Mouse (Mus musculus) forebrain, embryonic 16.5 days (tissue): ENCODE results near the gene Abcb11. TPM values are rescaled to one million over a fixed set of nuclear protein-coding genes. Genes with fewer than 3 reads are reported as not detected.

Experiments
- ATAC-seq: fragments of 200-750 bp; cut with Nextera tagmentation; 2 replicates; pipeline ENCODE4 v1.8.0; 2017; ENCODE audit warnings: mild to moderate bottlenecking, moderate library complexity
- H3K27ac ChIP-seq: fragments of 300-500 bp; sonication (generic); 2 replicates; pipeline ENCODE4 v1.5.1; 2014; ENCODE audit warnings: low read length, control low read depth
- H3K27me3 ChIP-seq: fragments of 300-500 bp; sonication (generic); replicated peaks from 2 replicates; pipeline ENCODE4 v1.6.1; 2014; ENCODE audit warnings: low read length; ENCODE audit not compliant: control insufficient read depth, insufficient read depth
- H3K36me3 ChIP-seq: fragments of 300-500 bp; sonication (generic); 2 replicates; pipeline ENCODE4 v1.6.1; 2014; ENCODE audit not compliant: control insufficient read depth, insufficient read depth
- H3K4me1 ChIP-seq: fragments of 300-500 bp; sonication (generic); replicated peaks from 2 replicates; pipeline ENCODE4 v1.6.1; 2014; ENCODE audit warnings: low read length; ENCODE audit not compliant: control insufficient read depth, insufficient read depth
- H3K4me2 ChIP-seq: fragments of 300-500 bp; sonication (generic); 2 replicates; pipeline ENCODE4 v1.6.1; 2014; ENCODE audit warnings: mild to moderate bottlenecking, low read length, control low read depth
- H3K4me3 ChIP-seq: fragments of 300-500 bp; sonication (generic); replicated peaks from 2 replicates; pipeline ENCODE4 v1.5.1; 2014; ENCODE audit warnings: mild to moderate bottlenecking, low read length, control low read depth
- H3K9ac ChIP-seq: fragments of 300-500 bp; sonication (generic); replicated peaks from 2 replicates; pipeline ENCODE4 v1.6.1; 2014; ENCODE audit warnings: low read depth, low read length, control low read depth
- H3K9me3 ChIP-seq: fragments of 300-500 bp; sonication (generic); 2 replicates; pipeline ENCODE4 v1.6.1; 2016; ENCODE audit warnings: low read length; ENCODE audit not compliant: control insufficient read depth
- WGBS: fragments of 180-500 bp; shearing (Covaris S2); extraction: QIAGEN DNeasy Blood & Tissue Kit; methylation state at CpG from one replicate; pipeline ENCODE4 v1.1.7; 2014; 5-methylcytosine and 5-hydroxymethylcytosine counted together
- polyA plus RNA-seq: library from polyadenylated mRNA; unstranded; fragments of >200 nt; fragmentation: Nextera tagmentation; extraction: Ambion mirVana; gene quantifications from 2 replicates; pipeline ENCODE4 v1.2.1, GENCODE M21; 2015

The Abcb11 gene
- polyA plus RNA-seq, 1 experiment from 2014 or later, result 0.39 TPM

DNA sequence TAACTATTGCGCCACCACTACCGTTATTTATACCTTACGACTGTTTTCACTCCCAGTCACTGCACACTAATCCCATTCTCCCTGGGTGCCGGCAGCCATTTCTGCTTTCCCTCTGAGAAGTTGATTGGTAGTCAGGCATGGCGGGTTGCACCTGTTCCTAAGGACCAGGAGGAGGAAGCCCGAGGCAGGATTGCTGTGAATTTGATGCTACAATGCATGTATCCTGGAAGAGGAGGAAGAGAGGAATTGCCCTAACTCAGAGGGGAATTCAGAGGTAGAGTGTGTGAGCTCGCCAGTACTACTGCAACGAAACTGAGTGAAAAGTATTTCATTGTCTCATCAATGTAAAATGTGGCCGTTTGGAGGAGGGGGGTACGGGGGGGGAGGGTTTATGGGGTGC is 129.8 kb downstream of the Abcb11 start:
- H3K9me3 ChIP-seq, result no peaks in the 10 kb centered on the region
- H3K4me2 ChIP-seq, result no peak overlapping the region
- no peak overlapping the region for H3K4me3 ChIP-seq
- no peak for ATAC-seq
- 65% methylated on average over 10 of the region's 10 CpGs for WGBS
- no peaks in the 10 kb centered on the region for H3K27me3 ChIP-seq
- H3K9ac ChIP-seq, result no peak overlapping the region
- no peaks in the 10 kb centered on the region for H3K4me1 ChIP-seq
- H3K27ac ChIP-seq, result no peak overlapping the region
- H3K36me3 ChIP-seq, result no peaks in the 10 kb centered on the region

DNA sequence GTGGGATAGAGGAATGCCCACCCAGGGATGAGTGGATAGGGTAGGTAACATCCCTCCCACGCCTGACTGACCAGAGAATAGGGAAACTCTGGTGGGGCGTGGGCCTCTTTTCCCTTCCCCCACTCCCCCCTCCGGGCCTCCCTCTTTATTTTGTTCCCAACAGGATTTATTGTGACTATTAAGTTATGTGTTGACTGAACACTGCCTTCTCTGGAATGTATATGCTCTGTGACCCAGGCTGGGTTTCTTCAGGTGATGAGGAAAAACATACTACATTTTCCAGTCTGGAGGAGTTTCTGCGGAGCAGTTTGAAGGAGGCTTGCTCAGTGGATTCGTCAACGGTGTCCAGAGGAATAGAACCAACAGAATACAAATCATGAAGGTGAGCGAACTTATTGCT is 131.6 kb downstream of the Abcb11 start, which contains the start of gene G6pc2:
Gene G6pc2, plus strand, starts transcription at position 301 of the 400 bp plus-strand sequence.
- no peak for ATAC-seq
- WGBS, result 83% methylated on average over 7 of the region's 7 CpGs
- no peak within 1 kb of the TSS for H3K4me2 ChIP-seq

DNA sequence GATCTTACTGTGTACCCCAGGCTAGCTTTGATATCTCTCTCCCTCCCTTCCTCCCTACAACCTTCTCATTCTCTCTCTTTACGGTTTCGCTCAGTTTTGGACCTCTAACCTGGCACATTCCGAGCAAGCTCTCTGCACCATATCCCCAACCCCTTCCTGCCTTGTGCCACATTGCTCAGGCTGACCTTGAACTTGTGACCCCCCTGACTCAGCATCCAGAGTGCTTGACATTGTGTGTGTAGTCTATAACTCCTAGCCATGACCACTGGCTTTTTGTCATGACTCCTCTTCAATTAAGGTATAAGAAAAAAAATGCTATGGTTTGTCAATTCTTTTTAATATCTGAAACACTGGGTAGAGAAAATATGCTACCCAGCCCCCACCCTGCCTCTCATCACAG is 132.7 kb downstream of the Abcb11 start:
- Histone ChIP-seq H3K27me3 (no peaks in the 10 kb centered on the region), H3K9ac (no peak overlapping the region), H3K4me1 (peaks cover 9% of the 10 kb centered on the region; the same call in 1 of the 2 replicates), H3K9me3 (no peaks in the 10 kb centered on the region), H3K27ac (no peak overlapping the region), H3K4me3 (no peak overlapping the region), H3K36me3 (no peaks in the 10 kb centered on the region), H3K4me2 (no peak overlapping the region)
- ATAC-seq, result no peak
- 94% methylated on average over 3 of the region's 3 CpGs for WGBS

More for the DNA sequence above, 131.6 kb downstream of the Abcb11 start, which contains the start of gene G6pc2:
- Histone ChIP-seq H3K27ac (no peak within 1 kb of the TSS), H3K4me1 (no peaks in the 10 kb centered on the region; the same call in 1 of the 2 replicates), H3K36me3 (no peaks in the 10 kb centered on the region), H3K27me3 (no peaks in the 10 kb centered on the region), H3K4me3 (no peak within 1 kb of the TSS), H3K9me3 (no peaks in the 10 kb centered on the region), H3K9ac (no peak within 1 kb of the TSS)

DNA sequence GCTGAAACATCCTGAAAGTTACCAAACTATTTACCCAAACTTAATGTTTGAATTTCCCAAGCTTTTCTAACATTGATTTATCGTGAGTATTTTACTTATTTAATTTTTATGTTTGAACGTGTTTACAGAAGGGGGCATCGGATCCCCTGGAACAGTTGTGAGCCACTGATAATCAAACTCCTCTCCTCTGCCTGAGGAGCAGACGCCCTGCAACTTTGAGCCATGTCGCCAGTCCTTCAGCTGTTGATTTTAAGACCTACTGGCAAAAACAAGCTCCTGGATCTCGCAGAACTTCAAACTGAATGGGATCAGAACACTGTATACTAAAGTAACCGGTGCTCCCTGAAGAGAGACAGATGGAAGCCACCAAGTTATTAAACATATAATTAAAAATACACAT is 135.9 kb downstream of the Abcb11 start:
- Histone ChIP-seq H3K4me1 (peaks cover 12% of the 10 kb centered on the region; the same call in 1 of the 2 replicates), H3K27me3 (no peaks in the 10 kb centered on the region), H3K27ac (no peak overlapping the region), H3K9ac (no peak overlapping the region), H3K4me2 (0 out of 2 replicates have a peak overlapping the region, but pooled peaks have one; percentile 7), H3K4me3 (no peak overlapping the region), H3K9me3 (no peaks in the 10 kb centered on the region), H3K36me3 (no peaks in the 10 kb centered on the region)
- ATAC-seq, result no peak
- WGBS, result 29% methylated on average over 7 of the region's 7 CpGs

DNA sequence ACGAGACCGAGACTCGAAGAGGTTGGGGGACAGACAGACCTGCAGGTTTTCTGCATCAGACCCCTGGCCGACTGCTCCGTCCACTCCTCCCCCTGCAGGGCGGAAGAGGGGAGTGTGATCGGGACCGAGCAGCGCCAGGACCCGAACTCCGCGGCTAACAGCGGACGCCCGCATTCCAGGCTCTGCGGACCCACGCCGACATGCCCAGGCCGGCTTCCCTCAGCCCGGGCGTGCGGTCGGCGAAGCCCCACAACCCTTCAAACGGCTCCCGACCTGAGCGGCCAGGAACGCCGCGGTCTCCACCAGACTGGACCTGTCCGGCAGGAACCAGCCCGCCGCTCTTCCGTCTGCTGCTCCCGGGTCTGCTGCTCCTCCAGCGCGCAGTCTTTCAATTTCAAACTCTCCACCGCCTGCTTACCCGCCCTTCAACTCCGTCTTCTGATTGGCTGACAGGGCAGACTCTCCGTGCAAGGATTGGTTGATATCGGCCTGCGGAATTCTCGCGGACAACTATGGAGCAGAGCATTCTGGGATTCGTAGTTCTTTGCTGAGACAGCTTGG is 136.5 kb downstream of the Abcb11 start, which contains the start of gene Spc25:
Gene Spc25, minus strand, starts transcription at position 404 of the 561 bp plus-strand sequence.
- H3K36me3 ChIP-seq, result no peaks in the 10 kb centered on the region; the same call in 1 of the 2 replicates
- H3K9me3 ChIP-seq, result no peaks in the 10 kb centered on the region
- under 1% methylated on average over 46 of the region's 46 CpGs for WGBS
- H3K27ac ChIP-seq, result no peak within 1 kb of the TSS
- no peaks in the 10 kb centered on the region for H3K27me3 ChIP-seq
- H3K9ac ChIP-seq, result peak within 1 kb of the TSS; percentile 58
- H3K4me1 ChIP-seq, result peaks cover 12% of the 10 kb centered on the region; the same call in 1 of the 2 replicates
- peak within 1 kb of the TSS; percentile 76 for H3K4me3 ChIP-seq
- peak; percentile 100 for ATAC-seq
- H3K4me2 ChIP-seq, result peak within 1 kb of the TSS; percentile 77

DNA sequence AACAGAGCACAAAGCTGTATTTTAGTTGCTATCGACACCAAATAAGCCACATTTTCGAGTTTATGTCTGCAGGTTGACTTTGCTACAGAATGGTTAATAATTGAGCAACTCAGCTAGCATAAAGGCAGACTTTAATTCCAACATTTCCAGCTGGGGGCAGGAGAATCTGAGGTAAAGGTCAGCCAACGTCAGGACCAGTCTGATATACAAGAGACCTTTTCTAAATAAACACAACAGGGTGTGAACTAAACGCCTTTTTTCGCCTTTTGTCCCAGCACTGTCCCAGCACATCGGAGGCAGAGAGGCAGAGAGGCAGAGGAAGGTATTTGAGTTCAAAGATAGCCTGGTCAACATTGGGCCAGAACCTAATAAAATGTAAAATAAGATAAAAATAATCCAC is 137.2 kb downstream of the Abcb11 start:
- peak overlapping the region; percentile 77 for H3K4me2 ChIP-seq
- H3K9ac ChIP-seq, result peak overlapping the region; percentile 20
- no peaks in the 10 kb centered on the region for H3K27me3 ChIP-seq
- H3K9me3 ChIP-seq, result no peaks in the 10 kb centered on the region
- H3K4me3 ChIP-seq, result peak overlapping the region; percentile 76
- no peak overlapping the region for H3K27ac ChIP-seq
- H3K36me3 ChIP-seq, result no peaks in the 10 kb centered on the region; the same call in 1 of the 2 replicates
- ATAC-seq, result no peak
- WGBS, result 13% methylated on average over 6 of the region's 6 CpGs
- peaks cover 12% of the 10 kb centered on the region; the same call in 1 of the 2 replicates for H3K4me1 ChIP-seq

DNA sequence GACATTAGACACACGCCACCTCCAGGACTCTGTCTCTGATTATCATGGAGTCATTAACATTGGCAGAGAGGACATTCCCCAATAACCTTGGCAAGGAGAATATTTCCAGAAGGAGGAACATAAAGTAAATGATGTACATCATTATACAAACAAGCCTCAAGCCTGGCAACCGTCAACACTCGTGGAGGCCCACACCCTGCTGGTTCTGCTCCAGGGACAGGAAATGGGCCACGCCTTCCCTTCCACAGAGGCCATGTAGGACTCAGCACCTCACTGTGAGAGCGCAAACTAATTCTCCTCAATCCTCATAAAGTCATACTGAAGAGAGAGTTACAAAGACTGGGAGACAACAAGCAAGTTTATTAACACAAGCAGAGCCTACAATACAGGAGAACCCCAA is 148.9 kb downstream of the Abcb11 start:
- Histone ChIP-seq H3K27ac (no peak overlapping the region), H3K36me3 (peaks cover 6% of the 10 kb centered on the region; the same call in 1 of the 2 replicates), H3K27me3 (no peaks in the 10 kb centered on the region), H3K4me3 (no peak overlapping the region), H3K9ac (no peak overlapping the region), H3K4me1 (no peaks in the 10 kb centered on the region), H3K4me2 (no peak overlapping the region), H3K9me3 (no peaks in the 10 kb centered on the region)
- no peak for ATAC-seq
- 86% methylated on average over 5 of the region's 5 CpGs for WGBS

DNA sequence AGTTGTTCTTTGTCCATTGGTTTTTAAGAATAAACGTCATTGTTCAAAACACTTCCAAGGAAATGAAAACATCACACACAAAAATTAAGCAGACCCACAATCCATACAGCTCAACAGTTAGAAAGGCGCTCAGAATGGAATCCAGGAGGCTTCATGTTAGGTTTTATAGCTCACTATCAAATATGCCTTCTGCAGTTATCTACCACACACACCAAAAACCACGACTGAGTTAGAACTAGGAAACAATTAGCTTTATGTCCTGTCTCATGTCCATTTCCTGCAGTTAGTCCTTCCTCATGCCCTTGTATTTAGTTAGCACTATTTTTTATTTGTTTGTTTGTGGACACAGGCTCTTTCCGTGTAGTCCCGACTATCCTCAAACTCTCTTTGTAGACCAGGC is 151.4 kb downstream of the Abcb11 start:
- H3K9ac ChIP-seq, result no peak overlapping the region
- no peak overlapping the region for H3K4me3 ChIP-seq
- no peak overlapping the region for H3K4me2 ChIP-seq
- H3K9me3 ChIP-seq, result no peaks in the 10 kb centered on the region
- ATAC-seq, result no peak
- WGBS, result 93% methylated on average over 5 of the region's 5 CpGs
- no peak overlapping the region for H3K27ac ChIP-seq
- peaks cover 6% of the 10 kb centered on the region; the same call in 1 of the 2 replicates for H3K36me3 ChIP-seq
- no peaks in the 10 kb centered on the region for H3K4me1 ChIP-seq
- no peaks in the 10 kb centered on the region for H3K27me3 ChIP-seq

DNA sequence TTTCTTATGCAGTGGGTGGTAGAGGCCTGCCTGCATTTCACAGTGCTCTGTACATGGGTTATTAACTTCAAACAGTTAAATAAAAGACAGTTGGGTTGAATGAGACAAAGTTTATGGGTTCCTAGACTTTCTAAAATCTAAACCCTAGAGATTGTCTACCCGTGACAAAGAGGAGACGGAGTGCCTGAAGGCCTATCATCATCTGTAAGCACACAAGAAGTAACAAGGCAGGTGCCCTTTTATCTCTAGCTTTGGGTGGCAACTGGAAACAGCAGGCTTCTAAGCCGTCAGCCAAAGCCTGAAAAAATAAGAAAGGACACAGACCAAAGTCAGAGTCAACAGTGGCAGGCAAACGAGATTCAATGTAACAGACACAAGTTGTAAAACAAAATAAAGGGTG is 153.2 kb downstream of the Abcb11 start:
- H3K4me3 ChIP-seq, result no peak overlapping the region
- WGBS, result 70% methylated on average over 4 of the region's 4 CpGs
- no peaks in the 10 kb centered on the region for H3K27me3 ChIP-seq
- H3K27ac ChIP-seq, result no peak overlapping the region
- H3K9ac ChIP-seq, result no peak overlapping the region
- H3K36me3 ChIP-seq, result peaks cover 6% of the 10 kb centered on the region; the same call in 1 of the 2 replicates
- H3K4me2 ChIP-seq, result no peak overlapping the region
- no peaks in the 10 kb centered on the region for H3K4me1 ChIP-seq
- no peaks in the 10 kb centered on the region for H3K9me3 ChIP-seq
- no peak for ATAC-seq
